Mouse (Mus musculus) embryonic facial prominence, embryonic 14.5 days (tissue): ENCODE measurements around the gene Washc2. TPM values are rescaled to one million over a fixed set of nuclear protein-coding genes. Genes with fewer than 3 reads are reported as not detected.
A peak's percentile ranks its signal among the peaks of the same experiment; 100 is the strongest.

ENCODE experiments used
- ATAC-seq: fragments of 200-750 bp; cut with Nextera tagmentation; 2 replicates; pipeline ENCODE4 v1.8.0; 2017; ENCODE audit warnings: low read depth, moderate number of reproducible peaks, moderate TSS enrichment
- DNase-seq: peaks from one replicate; pipeline ENCODE4 v3.0.0-alpha.2; 2015; ENCODE audit warnings: low spot score
- H3K27ac ChIP-seq: fragments of 300-500 bp; sonication (generic); replicated peaks from 2 replicates; pipeline ENCODE4 v1.5.1; 2014; ENCODE audit warnings: low read depth, mild to moderate bottlenecking, low read length, moderate library complexity
- H3K27me3 ChIP-seq: fragments of 300-500 bp; sonication (generic); replicated peaks from 2 replicates; pipeline ENCODE4 v1.6.1; 2014; ENCODE audit warnings: low read length; ENCODE audit not compliant: control insufficient read depth, insufficient read depth
- H3K36me3 ChIP-seq: fragments of 300-500 bp; sonication (generic); 2 replicates; pipeline ENCODE4 v1.6.1; 2014; ENCODE audit warnings: low read length, mixed read lengths; ENCODE audit not compliant: control insufficient read depth, insufficient read depth
- H3K4me1 ChIP-seq: fragments of 300-500 bp; sonication (generic); 2 replicates; pipeline ENCODE4 v1.6.1; 2014; ENCODE audit warnings: antibody characterized with exemption, low read length; ENCODE audit not compliant: control insufficient read depth, insufficient read depth
- H3K4me2 ChIP-seq: fragments of 300-500 bp; sonication (generic); 2 replicates; pipeline ENCODE4 v1.6.1; 2014; ENCODE audit warnings: low read depth, mild to moderate bottlenecking, low read length, moderate library complexity, mixed read lengths
- H3K4me3 ChIP-seq: fragments of 300-500 bp; sonication (generic); 2 replicates; pipeline ENCODE4 v1.5.1; 2014; ENCODE audit warnings: low read depth, mild to moderate bottlenecking, low read length
- H3K9ac ChIP-seq: fragments of 300-500 bp; sonication (generic); 2 replicates; pipeline ENCODE4 v1.6.1; 2014; ENCODE audit warnings: low read depth, mild to moderate bottlenecking, low read length, moderate library complexity, mixed read lengths
- H3K9me3 ChIP-seq: fragments of 300-500 bp; sonication (generic); 2 replicates; pipeline ENCODE4 v1.6.1; 2016; ENCODE audit warnings: low read length; ENCODE audit not compliant: control insufficient read depth
- WGBS: fragments of 180-500 bp; shearing (Covaris S2); extraction: QIAGEN DNeasy Blood & Tissue Kit; methylation state at CpG from one replicate; pipeline ENCODE4 v1.1.7; 2014; 5-methylcytosine and 5-hydroxymethylcytosine counted together
- polyA plus RNA-seq: library from polyadenylated mRNA; unstranded; fragments of >200 nt; fragmentation: Nextera tagmentation; extraction: Ambion mirVana; gene quantifications from 2 replicates; pipeline ENCODE4 v1.2.1, GENCODE M21; 2014

Washc2 gene
- polyA plus RNA-seq, 1 experiment from 2014 or later: 36.9 TPM

GRCm38 (mm10) chr6:116266273-116267109 lies 58.7 kb downstream of the Washc2 start:
- no peak overlapping the region for H3K27ac ChIP-seq
- no peaks in the 10 kb centered on the region for H3K27me3 ChIP-seq
- H3K9me3 ChIP-seq: no peaks in the 10 kb centered on the region
- no peak overlapping the region for H3K9ac ChIP-seq
- H3K4me1 ChIP-seq: peaks cover 9% of the 10 kb centered on the region; the same call in 1 of the 2 replicates
- ATAC-seq (peak; percentile 66; the same call in 1 of the 2 replicates), DNase-seq (peak; percentile 86)
- peak overlapping the region; percentile 7; the same call in 1 of the 2 replicates for H3K4me3 ChIP-seq
- no peaks in the 10 kb centered on the region for H3K36me3 ChIP-seq
- peak overlapping the region; percentile 47 for H3K4me2 ChIP-seq
- 19% methylated on average over 11 of the region's 11 CpGs for WGBS

GRCm38 (mm10) chr6:116267110-116267423 lies 59.2 kb downstream of the Washc2 start:
- Histone ChIP-seq H3K4me1 (peaks cover 9% of the 10 kb centered on the region; the same call in 1 of the 2 replicates), H3K9ac (no peak overlapping the region), H3K27me3 (no peaks in the 10 kb centered on the region), H3K4me3 (no peak overlapping the region), H3K9me3 (no peaks in the 10 kb centered on the region), H3K27ac (no peak overlapping the region), H3K36me3 (no peaks in the 10 kb centered on the region), H3K4me2 (no peak overlapping the region)
- WGBS: 90% methylated on average over 1 of the region's 1 CpGs
- ATAC-seq (no peak), DNase-seq (no peak)

- Histone ChIP-seq H3K9ac (no peak overlapping the region), H3K4me3 (no peak overlapping the region), H3K9me3 (no peaks in the 10 kb centered on the region), H3K27ac (no peak overlapping the region), H3K4me2 (no peak overlapping the region), H3K36me3 (no peaks in the 10 kb centered on the region), H3K4me1 (no peaks in the 10 kb centered on the region), H3K27me3 (no peaks in the 10 kb centered on the region)
- no peak for ATAC-seq
- no peak for DNase-seq
- whole genome bisulfite sequencing: 76% methylated on average over 4 of the region's 4 CpGs
These were observed 67.9 kb downstream of the Washc2 start for GRCm38 (mm10) chr6:116275695-116276094.

GRCm38 (mm10) chr6:116278679-116279317 lies 71.0 kb downstream of the Washc2 start:
- Histone ChIP-seq H3K4me3 (no peak overlapping the region), H3K36me3 (no peaks in the 10 kb centered on the region), H3K4me1 (no peaks in the 10 kb centered on the region), H3K9me3 (no peaks in the 10 kb centered on the region), H3K4me2 (no peak overlapping the region), H3K27me3 (no peaks in the 10 kb centered on the region), H3K27ac (no peak overlapping the region), H3K9ac (no peak overlapping the region)
- WGBS: 80% methylated on average over 5 of the region's 5 CpGs
- DNase-seq: no peak
- ATAC-seq: no peak

- Histone ChIP-seq H3K36me3 (no peaks in the 10 kb centered on the region), H3K27ac (no peak overlapping the region), H3K9me3 (no peaks in the 10 kb centered on the region), H3K9ac (no peak overlapping the region), H3K4me2 (no peak overlapping the region), H3K4me3 (no peak overlapping the region), H3K27me3 (no peaks in the 10 kb centered on the region), H3K4me1 (no peaks in the 10 kb centered on the region)
- ATAC-seq (no peak), DNase-seq (no peak)
- 94% methylated on average over 13 of the region's 13 CpGs for WGBS
These were observed 73.2 kb downstream of the Washc2 start for GRCm38 (mm10) chr6:116281014-116281413.

GRCm38 (mm10) chr6:116282546-116282945 lies 74.7 kb downstream of the Washc2 start:
- DNase-seq (no peak), ATAC-seq (no peak)
- Histone ChIP-seq H3K4me3 (no peak overlapping the region), H3K27me3 (no peaks in the 10 kb centered on the region), H3K4me1 (no peaks in the 10 kb centered on the region), H3K4me2 (no peak overlapping the region), H3K9ac (no peak overlapping the region), H3K9me3 (no peaks in the 10 kb centered on the region), H3K27ac (no peak overlapping the region), H3K36me3 (no peaks in the 10 kb centered on the region)
- 46% methylated on average over 4 of the region's 4 CpGs for WGBS

GRCm38 (mm10) chr6:116283280-116283679 lies 75.4 kb downstream of the Washc2 start:
- WGBS: 82% methylated on average over 3 of the region's 3 CpGs
- Histone ChIP-seq H3K4me2 (no peak overlapping the region), H3K4me1 (no peaks in the 10 kb centered on the region), H3K9me3 (no peaks in the 10 kb centered on the region), H3K36me3 (no peaks in the 10 kb centered on the region), H3K4me3 (no peak overlapping the region), H3K9ac (no peak overlapping the region), H3K27me3 (no peaks in the 10 kb centered on the region), H3K27ac (no peak overlapping the region)
- ATAC-seq (no peak), DNase-seq (no peak)

GRCm38 (mm10) chr6:116286321-116286720 lies 78.5 kb downstream of the Washc2 start:
- no peak overlapping the region for H3K27ac ChIP-seq
- no peak overlapping the region for H3K4me3 ChIP-seq
- H3K27me3 ChIP-seq: no peaks in the 10 kb centered on the region
- no peaks in the 10 kb centered on the region for H3K36me3 ChIP-seq
- no peaks in the 10 kb centered on the region for H3K9me3 ChIP-seq
- ATAC-seq: no peak
- no peaks in the 10 kb centered on the region for H3K4me1 ChIP-seq
- no peak overlapping the region for H3K4me2 ChIP-seq
- no peak overlapping the region for H3K9ac ChIP-seq
- 89% methylated on average over 4 of the region's 4 CpGs for WGBS
- no peak for DNase-seq
